Mouse (Mus musculus): ENCODE data around the gene Gramd1b. TPM values are rescaled to one million over a fixed set of nuclear protein-coding genes. Genes with fewer than 3 reads are reported as not detected.
A peak's percentile ranks its signal among the peaks of the same experiment; 100 is the strongest.

The Gramd1b gene
- total RNA-seq, 2 experiments from 2014 or later = 281 to 297 TPM

GRCm38 (mm10) chr9:40458559-40459303, 72.5 kb downstream of the Gramd1b start:
- DNase-seq = no peak

- no peak for DNase-seq
Measured at GRCm38 (mm10) chr9:40457448-40457847, 73.7 kb downstream of the Gramd1b start.

GRCm38 (mm10) chr9:40456191-40456590, 75.0 kb downstream of the Gramd1b start:
- peak; percentile 86 for DNase-seq

GRCm38 (mm10) chr9:40455336-40456185, 75.6 kb downstream of the Gramd1b start:
- DNase-seq = peak; percentile 69

GRCm38 (mm10) chr9:40455020-40455335, 76.2 kb downstream of the Gramd1b start:
- DNase-seq = no peak

- no peak for DNase-seq
Measured at GRCm38 (mm10) chr9:40453889-40454288, 77.3 kb downstream of the Gramd1b start.

GRCm38 (mm10) chr9:40452208-40452607, 79.0 kb downstream of the Gramd1b start:
- no peak for DNase-seq

GRCm38 (mm10) chr9:40450776-40451175, 80.4 kb downstream of the Gramd1b start:
- no peak for DNase-seq

GRCm38 (mm10) chr9:40450417-40450714, 80.8 kb downstream of the Gramd1b start:
- DNase-seq = no peak

- no peak for DNase-seq
Measured at GRCm38 (mm10) chr9:40449610-40450416, 81.4 kb downstream of the Gramd1b start.

GRCm38 (mm10) chr9:40448646-40449243, 82.4 kb downstream of the Gramd1b start:
- no peak for DNase-seq

- no peak for DNase-seq
Measured at GRCm38 (mm10) chr9:40447265-40447664, 83.9 kb downstream of the Gramd1b start.

GRCm38 (mm10) chr9:40444961-40445360, 86.2 kb downstream of the Gramd1b start:
- no peak for DNase-seq

- DNase-seq = no peak
Measured at GRCm38 (mm10) chr9:40442784-40443183, 88.4 kb downstream of the Gramd1b start.

- no peak for DNase-seq
Measured at GRCm38 (mm10) chr9:40439973-40440687, 91.1 kb downstream of the Gramd1b start.

GRCm38 (mm10) chr9:40438731-40439526, 92.3 kb downstream of the Gramd1b start:
- no peak for DNase-seq

GRCm38 (mm10) chr9:40437891-40438290, 93.3 kb downstream of the Gramd1b start:
- DNase-seq = no peak

GRCm38 (mm10) chr9:40433286-40433685, 97.9 kb downstream of the Gramd1b start:
- no peak for DNase-seq

- no peak for DNase-seq
Measured at GRCm38 (mm10) chr9:40430969-40431368, 100.2 kb downstream of the Gramd1b start.

GRCm38 (mm10) chr9:40427663-40428062, 103.5 kb downstream of the Gramd1b start:
- DNase-seq = no peak
